Mouse (Mus musculus): ENCODE data around the gene Macrod2. TPM values are rescaled to one million over a fixed set of nuclear protein-coding genes. Genes with fewer than 3 reads are reported as not detected.

Gene Macrod2
- total RNA-seq, 2 experiments from 2014 or later = 7.0 to 11.3 TPM

GRCm38 (mm10) chr2:141800909-141801308 is 1405.8 kb downstream of the Macrod2 start:
- no peak for ATAC-seq (replicated peaks; ENCODE audit: poor library complexity)

GRCm38 (mm10) chr2:141816266-141816665 is 1421.2 kb downstream of the Macrod2 start:
- no peak for ATAC-seq (replicated peaks; ENCODE audit: poor library complexity)

- ATAC-seq (replicated peaks; ENCODE audit: poor library complexity) = no peak
These were observed 1422.6 kb downstream of the Macrod2 start for GRCm38 (mm10) chr2:141817546-141818180.

- ATAC-seq (replicated peaks; ENCODE audit: poor library complexity) = no peak
These were observed 1425.7 kb downstream of the Macrod2 start for GRCm38 (mm10) chr2:141820795-141821194.

GRCm38 (mm10) chr2:141825606-141826495 is 1430.7 kb downstream of the Macrod2 start:
- ATAC-seq (replicated peaks; ENCODE audit: poor library complexity) = no peak

GRCm38 (mm10) chr2:141830496-141830895 is 1435.4 kb downstream of the Macrod2 start:
- ATAC-seq (replicated peaks; ENCODE audit: poor library complexity) = no peak

GRCm38 (mm10) chr2:141831515-141831914 is 1436.4 kb downstream of the Macrod2 start:
- ATAC-seq (replicated peaks; ENCODE audit: poor library complexity) = no peak

- peak; percentile 65 for ATAC-seq (replicated peaks; ENCODE audit: poor library complexity)
These were observed 1439.2 kb downstream of the Macrod2 start for GRCm38 (mm10) chr2:141834156-141834782.

GRCm38 (mm10) chr2:141844408-141845175 is 1449.5 kb downstream of the Macrod2 start:
- no peak for ATAC-seq (replicated peaks; ENCODE audit: poor library complexity)

GRCm38 (mm10) chr2:141859220-141859619 is 1464.1 kb downstream of the Macrod2 start:
- ATAC-seq (replicated peaks; ENCODE audit: poor library complexity) = no peak

- ATAC-seq (replicated peaks; ENCODE audit: poor library complexity) = no peak
These were observed 1466.7 kb downstream of the Macrod2 start for GRCm38 (mm10) chr2:141861679-141862268.

GRCm38 (mm10) chr2:141862531-141863265 is 1467.6 kb downstream of the Macrod2 start:
- no peak for ATAC-seq (replicated peaks; ENCODE audit: poor library complexity)

GRCm38 (mm10) chr2:141863628-141864165 is 1468.6 kb downstream of the Macrod2 start:
- no peak for ATAC-seq (replicated peaks; ENCODE audit: poor library complexity)

- ATAC-seq (replicated peaks; ENCODE audit: poor library complexity) = no peak
These were observed 1475.8 kb downstream of the Macrod2 start for GRCm38 (mm10) chr2:141870930-141871329.

- no peak for ATAC-seq (replicated peaks; ENCODE audit: poor library complexity)
These were observed 1481.2 kb downstream of the Macrod2 start for GRCm38 (mm10) chr2:141876155-141876851.

GRCm38 (mm10) chr2:141876958-141877357 is 1481.8 kb downstream of the Macrod2 start:
- no peak for ATAC-seq (replicated peaks; ENCODE audit: poor library complexity)

GRCm38 (mm10) chr2:141878473-141878872 is 1483.4 kb downstream of the Macrod2 start:
- ATAC-seq (replicated peaks; ENCODE audit: poor library complexity) = no peak

GRCm38 (mm10) chr2:141879711-141880110 is 1484.6 kb downstream of the Macrod2 start:
- ATAC-seq (replicated peaks; ENCODE audit: poor library complexity) = no peak
